Mouse (Mus musculus) embryo, embryonic 10 days (tissue): ENCODE results near the gene Gm35549.
"Not testable (repeated sequence)": the region's sequence is repeated elsewhere in the genome, so short reads cannot be mapped to it uniquely, and the experiment has no call there.

ENCODE experiments used
- DNase-seq: peaks from one replicate; pipeline ENCODE4 v3.0.0-alpha.2; 2015; ENCODE audit warnings: low spot score

The Gm35549 gene

DNA sequence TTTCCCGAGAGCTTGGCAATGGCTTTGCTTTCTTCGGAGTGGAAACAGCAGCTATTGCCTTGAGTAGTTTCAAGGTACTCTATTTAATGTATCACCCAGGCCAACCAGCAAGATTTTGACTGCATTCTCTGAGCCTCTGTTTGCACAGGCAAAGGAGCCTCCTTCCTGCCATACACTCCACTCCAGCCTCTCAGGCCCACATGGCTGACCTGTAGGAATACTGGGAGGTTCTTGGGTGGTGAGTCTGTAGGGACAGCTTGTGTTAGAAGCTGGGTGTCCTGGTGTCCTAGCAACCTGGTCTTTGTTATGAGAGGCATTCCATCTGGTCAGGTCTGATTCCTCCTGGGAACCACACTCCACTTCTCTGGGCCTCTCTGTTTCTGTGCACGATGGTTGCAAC, at the start of gene Gm35549:
TSS of gene Gm35549 (minus strand) at position 276 of the 400 bp plus-strand sequence.
- DNase-seq = no peak

DNA sequence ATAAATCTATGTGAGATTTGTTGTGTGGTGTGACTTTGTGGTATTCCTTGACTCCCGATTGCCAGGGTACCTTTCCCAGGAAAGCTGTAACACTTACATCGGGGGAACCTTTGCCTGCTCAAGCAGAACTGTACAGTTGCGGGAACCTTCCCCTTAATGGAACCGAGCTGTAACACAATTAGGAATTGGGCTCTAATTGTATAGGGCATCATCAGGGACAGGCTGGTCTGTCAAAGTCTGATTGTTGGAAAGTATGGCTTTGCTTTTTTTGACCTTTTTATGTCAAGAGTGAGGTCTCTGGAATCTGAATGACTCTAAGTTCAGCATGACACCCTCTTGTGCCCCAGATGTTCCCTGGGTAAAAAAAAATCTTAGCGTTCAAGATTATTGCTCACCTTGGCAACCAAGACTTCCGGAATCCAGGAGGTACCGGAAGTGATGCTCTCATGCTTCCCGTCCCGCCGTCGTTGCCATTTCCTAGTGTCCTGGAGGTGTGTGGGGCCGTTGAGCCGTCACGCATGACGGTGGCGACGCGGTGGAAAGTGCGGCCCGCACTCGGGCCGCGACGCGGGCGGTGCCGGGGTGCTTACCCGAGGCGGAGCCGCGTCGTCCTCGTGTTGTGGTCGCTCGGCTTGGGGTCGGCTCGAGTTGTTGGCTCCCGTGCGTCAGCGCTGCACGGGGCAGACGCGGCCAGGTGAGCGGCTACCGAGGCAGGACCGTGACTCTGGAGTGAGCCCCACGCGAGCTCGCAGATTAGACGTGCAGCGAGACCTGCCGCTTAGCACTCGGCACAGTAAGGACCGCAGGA, 42.7 kb upstream of the Gm35549 start:
- DNase-seq = peak; percentile 87

GRCm38 (mm10) chr9:122885385-122885784, 41.5 kb upstream of the Gm35549 start, which contains the start of gene Zkscan7:
TSS of gene Zkscan7 (plus strand) at chr9:122885685.
- no peak for DNase-seq

DNA sequence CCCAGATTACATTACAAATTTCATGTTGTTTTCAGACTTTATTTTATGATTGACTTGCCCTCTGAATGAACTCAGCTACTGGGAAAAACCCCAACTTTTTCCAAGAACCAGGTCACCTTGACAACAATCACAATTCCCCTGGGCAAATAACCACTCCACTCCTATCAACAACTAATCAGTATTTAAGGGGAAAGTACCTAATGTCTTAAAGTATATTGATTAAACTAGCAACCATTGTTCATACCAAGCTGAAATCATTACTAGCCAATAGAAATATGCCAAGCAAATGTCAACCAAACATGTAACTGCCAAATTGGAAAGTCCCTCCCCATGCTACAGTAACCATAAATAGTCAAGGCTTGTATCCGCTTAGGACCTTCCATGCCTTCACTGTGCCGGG, 31.3 kb upstream of the Gm35549 start:
- no peak for DNase-seq

DNA sequence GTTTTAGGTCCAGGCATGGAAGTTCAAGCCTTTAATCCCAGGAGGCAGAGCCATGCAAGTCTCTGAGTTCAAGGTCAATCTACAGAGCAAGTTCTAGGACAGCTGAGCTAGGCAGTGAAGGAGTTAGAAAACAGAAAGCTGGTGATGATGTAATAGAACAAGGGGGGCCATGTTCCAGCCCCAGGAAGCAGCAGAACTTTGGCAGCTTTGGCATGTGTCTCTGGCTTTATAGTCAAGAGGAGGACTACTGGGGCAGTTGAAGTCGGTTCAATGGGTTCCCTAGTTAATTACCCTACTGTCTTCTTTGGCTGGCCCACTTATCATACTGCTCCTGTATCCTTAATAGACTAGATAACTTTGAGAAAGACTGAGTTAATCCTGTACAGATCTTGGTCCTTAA, 30.8 kb upstream of the Gm35549 start:
- no peak for DNase-seq

GRCm38 (mm10) chr9:122872595-122872994, 28.8 kb upstream of the Gm35549 start:
- DNase-seq = no peak

DNA sequence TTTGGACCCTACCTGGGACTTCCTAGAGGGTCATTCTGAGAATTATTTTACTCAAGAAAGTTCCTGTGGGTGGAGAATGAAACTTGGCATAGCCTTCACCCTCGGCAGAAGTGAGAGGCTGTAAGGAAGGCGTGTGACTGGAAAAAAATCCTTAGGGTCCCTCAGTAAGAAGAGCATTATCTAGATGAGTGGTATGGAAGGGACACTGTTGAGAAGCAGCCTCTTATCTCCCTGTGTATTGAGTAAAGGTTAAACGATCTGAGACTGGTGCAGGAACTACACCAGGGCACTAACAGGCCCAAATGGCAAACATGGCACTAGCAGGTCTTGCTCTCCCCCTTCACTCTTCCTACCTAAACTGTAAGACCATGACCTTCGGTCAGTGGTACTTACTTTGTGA, 22.4 kb upstream of the Gm35549 start:
- no peak for DNase-seq

DNA sequence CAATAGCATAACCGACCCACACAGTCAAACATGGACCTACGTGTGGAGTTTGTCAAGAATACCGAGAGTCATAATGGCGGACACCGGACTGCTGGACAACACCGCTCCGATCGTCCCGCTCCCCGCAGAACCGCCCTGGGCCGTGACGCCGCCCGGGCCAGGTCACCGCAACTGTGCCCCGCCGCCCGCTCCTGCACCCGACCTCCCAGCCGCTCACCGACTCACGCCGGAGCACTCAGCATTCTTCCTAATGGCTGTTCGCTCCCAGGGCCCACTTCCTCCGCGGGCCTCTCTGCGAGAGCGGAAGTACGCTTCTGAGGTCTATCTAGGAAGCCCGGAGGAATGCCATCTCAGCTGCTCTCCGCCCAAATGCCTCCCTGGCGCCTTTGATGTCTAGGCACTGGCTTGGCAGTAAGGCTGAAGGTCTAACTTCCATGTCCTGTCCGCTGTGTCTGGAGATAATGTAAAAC, 21.9 kb upstream of the Gm35549 start, which contains the start of gene Zfp445:
TSS of gene Zfp445 (minus strand) at position 310 of the 470 bp plus-strand sequence.
- DNase-seq = peak; percentile 91

- DNase-seq = no peak
Measured at GRCm38 (mm10) chr9:122864848-122865247, 21.0 kb upstream of the Gm35549 start.

DNA sequence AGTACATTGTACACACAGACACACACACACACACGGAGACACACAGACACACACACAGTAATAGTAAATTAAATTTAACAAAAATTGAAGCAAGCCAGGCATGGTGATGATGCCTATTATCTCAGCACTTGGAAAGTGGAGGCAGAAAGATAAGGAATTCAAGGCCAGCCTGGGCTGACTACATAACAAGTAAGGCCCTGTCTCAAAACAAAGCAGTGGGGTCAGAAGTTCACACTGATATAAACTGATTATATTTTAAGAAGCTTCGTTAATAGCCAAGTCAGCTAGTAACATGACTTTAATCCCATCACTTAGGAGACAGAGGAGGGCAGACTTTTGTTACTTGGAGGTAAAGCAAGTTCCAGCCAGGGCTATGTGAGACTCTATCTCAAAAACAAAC, 19.9 kb upstream of the Gm35549 start:
- DNase-seq = no peak

GRCm38 (mm10) chr9:122860752-122861151, 16.9 kb upstream of the Gm35549 start:
- no peak for DNase-seq

DNA sequence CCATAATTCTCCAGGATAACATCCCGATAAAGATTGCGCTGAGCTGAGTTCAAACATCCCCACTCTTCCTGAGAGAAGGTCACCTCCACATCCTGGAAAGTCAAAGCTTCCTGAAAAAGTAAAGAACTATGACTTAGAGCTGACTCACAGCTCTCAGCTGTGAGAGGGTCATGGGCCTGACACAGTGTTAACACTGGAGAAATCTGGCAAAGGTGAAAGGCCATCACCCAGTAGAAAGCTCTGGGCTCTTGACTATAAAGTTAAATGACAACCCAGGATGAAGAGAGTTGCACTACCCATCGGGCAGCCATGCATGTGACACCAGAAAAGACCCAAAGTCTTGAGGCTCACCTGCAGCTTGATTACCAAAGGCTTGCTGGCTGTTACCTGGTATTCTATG, 12.9 kb upstream of the Gm35549 start:
- no peak for DNase-seq

DNA sequence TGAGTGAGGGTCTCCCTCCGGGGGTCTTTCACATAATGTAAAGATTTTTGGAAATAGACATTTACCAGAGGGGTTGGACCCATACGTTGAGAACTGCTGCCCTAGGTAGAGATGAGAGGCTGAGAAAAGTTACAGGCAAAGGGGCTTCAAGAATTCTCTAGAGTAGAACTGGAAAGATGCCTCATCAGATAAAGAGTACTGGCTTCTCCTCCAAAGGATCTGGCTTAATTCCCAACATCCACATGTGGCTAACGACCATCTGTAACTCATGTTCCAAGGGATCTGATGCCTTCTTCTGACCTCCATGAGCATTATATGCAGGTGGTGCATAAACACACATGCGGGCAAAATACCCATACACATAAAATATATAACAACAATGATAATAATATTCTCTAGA, 11.8 kb upstream of the Gm35549 start:
- no peak for DNase-seq

- not testable (repeated sequence) for DNase-seq
Measured at GRCm38 (mm10) chr9:122855141-122855540, 11.3 kb upstream of the Gm35549 start.

- DNase-seq = no peak
Measured at GRCm38 (mm10) chr9:122854526-122854925, 10.7 kb upstream of the Gm35549 start.

GRCm38 (mm10) chr9:122847811-122848311, 4.0 kb upstream of the Gm35549 start:
- DNase-seq = not testable (repeated sequence)

DNA sequence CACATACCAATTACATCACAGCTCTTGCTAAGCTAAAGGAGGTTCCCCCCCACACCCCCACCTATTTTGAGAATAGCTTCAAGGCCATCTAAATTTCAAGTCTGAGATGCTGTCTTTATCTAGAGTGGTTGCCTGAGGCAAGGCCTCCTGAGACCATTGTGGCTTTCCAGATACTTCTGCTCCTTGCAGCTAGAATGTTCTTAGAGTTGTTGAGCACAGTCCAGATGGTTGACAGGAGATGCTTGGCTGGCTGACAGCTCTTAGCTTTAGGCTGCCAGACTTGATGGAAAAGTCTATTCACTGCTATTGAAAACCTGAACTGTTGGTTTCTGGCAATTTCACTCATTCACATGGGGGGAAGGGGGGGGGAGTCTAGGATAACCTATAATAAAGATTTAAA, 2.3 kb upstream of the Gm35549 start:
- DNase-seq = no peak

DNA sequence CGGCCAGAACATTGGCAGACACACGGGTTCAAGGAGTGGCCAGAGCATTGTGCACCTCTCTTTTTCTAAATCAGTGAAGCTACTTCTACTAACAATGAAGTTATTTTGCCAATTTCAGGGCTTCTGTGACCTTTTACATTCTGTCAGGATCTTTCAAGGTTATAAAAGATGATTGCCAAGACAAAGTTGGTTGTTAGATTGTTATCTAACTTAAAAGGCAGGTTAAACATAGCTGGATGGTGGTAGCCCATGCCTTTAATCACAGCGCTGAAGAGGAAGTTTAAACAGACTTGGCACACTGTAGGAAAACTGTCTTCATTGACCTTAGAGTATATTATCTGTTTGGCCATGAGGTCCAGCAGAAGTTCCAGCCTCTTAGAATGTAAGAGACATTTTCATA, 1.8 kb upstream of the Gm35549 start:
- DNase-seq = no peak

DNA sequence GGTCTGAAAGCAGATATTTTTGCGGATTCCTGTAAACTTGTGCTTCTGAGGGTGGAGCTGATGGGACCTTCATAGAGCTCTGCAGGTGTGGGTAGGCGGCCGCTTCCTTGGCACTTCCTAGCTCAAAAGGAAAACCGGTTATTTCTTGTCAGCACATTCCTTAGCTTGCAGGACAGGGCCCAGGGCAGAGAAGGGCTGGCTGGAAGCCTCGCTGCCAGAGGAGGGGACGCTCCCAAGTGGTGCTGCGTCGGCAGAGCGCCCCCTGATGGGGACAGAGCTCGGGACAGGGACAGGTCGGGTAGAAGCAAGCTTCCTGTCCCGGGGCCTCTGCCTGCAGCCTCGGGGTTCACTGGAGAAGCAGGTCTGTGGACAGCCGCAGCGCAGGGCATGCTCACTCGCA, 6.2 kb downstream of the Gm35549 start:
- peak; percentile 65 for DNase-seq

- DNase-seq = no peak
Measured at GRCm38 (mm10) chr9:122837216-122837615, 6.6 kb downstream of the Gm35549 start.

- DNase-seq = no peak
Measured at GRCm38 (mm10) chr9:122836790-122837189, 7.0 kb downstream of the Gm35549 start.

DNA sequence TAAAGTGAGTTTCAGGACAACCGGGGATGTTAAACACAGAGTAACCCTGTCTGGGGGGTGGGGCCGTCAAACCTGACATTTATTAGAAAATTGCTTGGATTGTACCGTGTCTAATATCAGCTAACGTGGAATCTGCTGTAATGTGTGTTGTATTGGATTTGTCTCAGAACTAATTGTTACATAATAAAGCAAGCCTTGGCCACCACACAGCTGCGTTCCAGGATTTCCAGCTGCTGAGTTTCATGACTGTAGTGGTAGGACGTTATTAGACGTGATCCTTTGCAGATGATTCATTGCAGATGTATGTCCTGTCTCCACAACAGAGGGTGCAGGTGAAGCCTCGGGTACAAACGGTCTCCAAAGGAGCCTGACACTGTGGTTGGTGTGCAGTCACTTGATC, 7.7 kb downstream of the Gm35549 start:
- no peak for DNase-seq

DNA sequence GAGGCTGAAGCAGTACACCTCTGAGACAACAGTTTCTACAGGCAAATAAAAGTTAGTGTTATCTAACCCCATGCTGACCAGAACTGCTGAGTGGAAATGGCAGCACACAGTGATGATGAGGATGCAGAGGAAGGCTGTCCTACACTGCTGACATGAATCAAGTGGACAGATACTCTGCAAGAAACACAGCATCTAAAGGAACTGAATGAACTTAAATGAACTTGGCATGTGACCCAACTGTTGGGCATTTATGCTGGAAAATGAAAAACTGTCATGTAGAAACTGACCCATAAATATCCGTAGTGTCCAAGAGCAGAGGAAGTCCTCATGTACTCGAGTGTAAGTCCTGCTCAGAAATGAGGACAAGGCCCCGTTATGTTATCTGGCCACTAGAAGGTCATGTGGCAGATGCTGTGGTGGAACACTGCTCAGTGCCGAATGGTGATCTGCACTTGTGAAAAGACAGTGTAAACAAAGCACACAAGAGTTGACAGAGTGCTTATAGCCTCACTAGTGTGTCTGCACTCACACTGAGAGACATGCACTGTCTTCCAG, 13.9 kb downstream of the Gm35549 start:
- DNase-seq = no peak
